Mouse (Mus musculus): ENCODE data around the gene Pdlim7. TPM values are rescaled to one million over a fixed set of nuclear protein-coding genes. Genes with fewer than 3 reads are reported as not detected.

Pdlim7 gene
- polyA plus RNA-seq, 1 experiment from 2014 or later = 152 TPM

DNA sequence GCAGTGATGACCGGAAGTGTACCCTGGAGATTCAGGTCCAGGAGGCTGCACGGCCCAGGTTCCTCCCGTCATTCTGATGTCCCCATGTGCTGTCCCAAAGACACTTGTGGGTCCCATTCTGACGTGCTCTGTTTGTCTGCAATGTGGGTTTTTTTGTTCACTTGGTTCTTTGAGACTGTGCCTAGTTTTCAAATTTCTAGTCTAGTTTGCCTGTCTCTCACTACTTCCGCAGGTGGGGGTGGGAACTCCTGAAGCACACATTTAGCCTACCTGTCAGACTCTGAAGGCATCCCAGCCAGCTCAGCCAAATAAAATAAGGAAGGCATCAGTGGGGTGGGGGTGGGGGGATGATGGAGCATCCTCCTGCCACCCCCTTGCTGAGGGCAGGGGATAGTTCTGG, 65.3 kb downstream of the Pdlim7 start:
- 91% methylated on average over 5 of the region's 5 CpGs for WGBS
- no peak for ATAC-seq (ENCODE audit: low read depth)
- Histone ChIP-seq H3K36me3 (ENCODE audit: control insufficient read depth, insufficient read depth, low read length) (peaks cover 24% of the 10 kb centered on the region), H3K27ac (ENCODE audit: low read length) (no peak overlapping the region), H3K4me3 (ENCODE audit: low read length) (no peak overlapping the region), H3K27me3 (ENCODE audit: control insufficient read depth, insufficient read depth, low read depth, low read length) (no peaks in the 10 kb centered on the region), H3K4me1 (replicated peaks; ENCODE audit: control insufficient read depth, insufficient read depth, low read length) (peaks cover 17% of the 10 kb centered on the region), H3K9me3 (ENCODE audit: control insufficient read depth, low read length) (no peaks in the 10 kb centered on the region), H3K4me2 (ENCODE audit: low read depth, low read length) (no peak overlapping the region), H3K9ac (ENCODE audit: low read length) (no peak overlapping the region)

- ATAC-seq (ENCODE audit: low read depth) = no peak
- H3K27ac ChIP-seq (ENCODE audit: low read length) = no peak overlapping the region
- H3K27me3 ChIP-seq (ENCODE audit: control insufficient read depth, insufficient read depth, low read depth, low read length) = no peaks in the 10 kb centered on the region
- 36% methylated on average over 3 of the region's 3 CpGs for WGBS
- H3K9me3 ChIP-seq (ENCODE audit: control insufficient read depth, low read length) = no peaks in the 10 kb centered on the region
- no peak overlapping the region for H3K4me2 ChIP-seq (ENCODE audit: low read depth, low read length)
- peaks cover 18% of the 10 kb centered on the region for H3K36me3 ChIP-seq (ENCODE audit: control insufficient read depth, insufficient read depth, low read length)
- H3K4me3 ChIP-seq (ENCODE audit: low read length) = no peak overlapping the region
- H3K4me1 ChIP-seq (replicated peaks; ENCODE audit: control insufficient read depth, insufficient read depth, low read length) = peaks cover 17% of the 10 kb centered on the region
- H3K9ac ChIP-seq (ENCODE audit: low read length) = no peak overlapping the region
Observed at GRCm38 (mm10) chr13:55447543-55447943, 65.9 kb downstream of the Pdlim7 start.

DNA sequence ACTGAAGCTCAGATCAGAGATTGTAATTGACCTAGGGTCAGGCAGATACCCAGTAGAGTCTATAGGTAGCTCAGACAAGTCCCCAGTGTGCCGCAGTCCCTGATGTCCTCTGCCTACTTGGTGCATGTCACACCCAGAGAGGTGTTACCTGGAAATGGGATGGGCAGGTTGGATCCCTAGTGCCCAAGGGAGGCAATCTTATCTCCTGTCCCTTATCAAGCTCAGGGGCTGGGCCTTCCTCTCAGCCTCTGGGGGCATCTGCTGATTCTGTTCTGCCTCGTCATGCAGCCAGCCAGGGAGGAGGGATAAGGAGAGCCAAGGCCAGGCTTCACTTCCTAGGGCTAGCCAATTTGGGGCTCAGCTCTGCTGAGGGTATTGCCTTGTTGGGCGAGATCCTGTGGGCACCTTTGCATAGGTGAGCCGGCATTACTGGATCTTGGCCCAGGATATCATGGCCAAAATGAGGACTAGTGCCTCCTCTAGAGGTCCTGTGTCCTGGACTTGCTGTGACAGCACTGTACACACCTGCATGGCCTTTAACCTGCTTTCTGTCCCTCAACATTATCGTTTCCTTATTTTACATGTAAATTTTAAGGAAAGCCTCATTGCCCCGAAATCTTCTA, 66.9 kb downstream of the Pdlim7 start:
- Histone ChIP-seq H3K9ac (ENCODE audit: low read length) (peak overlapping the region; percentile 97), H3K27ac (ENCODE audit: low read length) (no peak overlapping the region), H3K4me2 (ENCODE audit: low read depth, low read length) (peak overlapping the region; percentile 79), H3K27me3 (ENCODE audit: control insufficient read depth, insufficient read depth, low read depth, low read length) (no peaks in the 10 kb centered on the region), H3K4me3 (ENCODE audit: low read length) (peak overlapping the region; percentile 83), H3K9me3 (ENCODE audit: control insufficient read depth, low read length) (no peaks in the 10 kb centered on the region), H3K4me1 (replicated peaks; ENCODE audit: control insufficient read depth, insufficient read depth, low read length) (peaks cover 17% of the 10 kb centered on the region), H3K36me3 (ENCODE audit: control insufficient read depth, insufficient read depth, low read length) (peaks cover 9% of the 10 kb centered on the region; the same call in 1 of the 2 replicates)
- no peak for ATAC-seq (ENCODE audit: low read depth)
- WGBS = 73% methylated on average over 6 of the region's 6 CpGs

Small RNAs within 50 kb of the gene (microRNA-seq; reads per million reads assigned to microRNA genes)
- not detected for gene Mir6943
- 10.1 reads per million, percentile 24 among the genes with 10 or more reads in this experiment for gene Mir6944
- gene Mir6945 = 1.4 reads per million

Other genes starting within 250 kb of the Pdlim7 start
- 466 and 483 TPM in 2 replicates for gene Prelid1, start 193.2 kb downstream of the Pdlim7 start, polyA plus RNA-seq (2015; fragmentation: Nextera tagmentation; extraction: Ambion mirVana)
- 76.9 and 84.3 TPM in 2 replicates for gene Rab24, start 191.7 kb downstream of the Pdlim7 start, polyA plus RNA-seq (2015; fragmentation: Nextera tagmentation; extraction: Ambion mirVana)
- 44.0 and 46.4 TPM in 2 replicates for gene Mxd3, start 183.9 kb downstream of the Pdlim7 start, polyA plus RNA-seq (2015; fragmentation: Nextera tagmentation; extraction: Ambion mirVana)
- 101 and 103 TPM in 2 replicates for gene Lman2, start 150.9 kb downstream of the Pdlim7 start, polyA plus RNA-seq (2015; fragmentation: Nextera tagmentation; extraction: Ambion mirVana)
- 1.4 and 2.1 TPM in 2 replicates for gene Rgs14, start 143.9 kb downstream of the Pdlim7 start, polyA plus RNA-seq (2015; fragmentation: Nextera tagmentation; extraction: Ambion mirVana)
- not detected in 2 replicates for gene Slc34a1, start 115.5 kb downstream of the Pdlim7 start, polyA plus RNA-seq (2015; fragmentation: Nextera tagmentation; extraction: Ambion mirVana)
- not detected in 2 replicates for gene Pfn3, start 98.4 kb downstream of the Pdlim7 start, polyA plus RNA-seq (2015; fragmentation: Nextera tagmentation; extraction: Ambion mirVana)
- gene F12, start 86.9 kb downstream of the Pdlim7 start, polyA plus RNA-seq (2015; fragmentation: Nextera tagmentation; extraction: Ambion mirVana) = 0.23 and 2.7 TPM in 2 replicates
- gene Grk6, start 68.6 kb downstream of the Pdlim7 start, polyA plus RNA-seq (2015; fragmentation: Nextera tagmentation; extraction: Ambion mirVana) = 13.6 and 15.5 TPM in 2 replicates
- gene Prr7, start 49.4 kb downstream of the Pdlim7 start, polyA plus RNA-seq (2015; fragmentation: Nextera tagmentation; extraction: Ambion mirVana) = 0.25 and 0.46 TPM in 2 replicates
- gene Dbn1, start 25.6 kb downstream of the Pdlim7 start, polyA plus RNA-seq (2015; fragmentation: Nextera tagmentation; extraction: Ambion mirVana) = 100 and 115 TPM in 2 replicates
- 3.5 and 3.8 TPM in 2 replicates for gene Dok3, start 15.6 kb upstream of the Pdlim7 start, polyA plus RNA-seq (2015; fragmentation: Nextera tagmentation; extraction: Ambion mirVana)
- gene Ddx41, start 23.0 kb upstream of the Pdlim7 start, polyA plus RNA-seq (2015; fragmentation: Nextera tagmentation; extraction: Ambion mirVana) = 63.5 and 66.1 TPM in 2 replicates
- gene Fam193b, start 57.4 kb upstream of the Pdlim7 start, polyA plus RNA-seq (2015; fragmentation: Nextera tagmentation; extraction: Ambion mirVana) = 34.0 and 36.4 TPM in 2 replicates
- gene Tmed9, start 60.1 kb upstream of the Pdlim7 start, polyA plus RNA-seq (2015; fragmentation: Nextera tagmentation; extraction: Ambion mirVana) = 156 and 180 TPM in 2 replicates
- gene B4galt7, start 86.2 kb upstream of the Pdlim7 start, polyA plus RNA-seq (2015; fragmentation: Nextera tagmentation; extraction: Ambion mirVana) = 22.8 and 25.0 TPM in 2 replicates
- 57.7 and 58.2 TPM in 2 replicates for gene Caml, start 109.3 kb upstream of the Pdlim7 start, polyA plus RNA-seq (2015; fragmentation: Nextera tagmentation; extraction: Ambion mirVana)
- 28.5 and 33.9 TPM in 2 replicates for gene Ddx46, start 121.4 kb upstream of the Pdlim7 start, polyA plus RNA-seq (2015; fragmentation: Nextera tagmentation; extraction: Ambion mirVana)
- 60.2 and 61.1 TPM in 2 replicates for gene B230219D22Rik, start 179.4 kb upstream of the Pdlim7 start, polyA plus RNA-seq (2015; fragmentation: Nextera tagmentation; extraction: Ambion mirVana)
- 90.1 and 95.2 TPM in 2 replicates for gene Txndc15, start 201.0 kb upstream of the Pdlim7 start, polyA plus RNA-seq (2015; fragmentation: Nextera tagmentation; extraction: Ambion mirVana)
- gene Pcbd2, start 213.7 kb upstream of the Pdlim7 start, polyA plus RNA-seq (2015; fragmentation: Nextera tagmentation; extraction: Ambion mirVana) = 61.6 and 66.0 TPM in 2 replicates

Data from lung, embryonic 16.5 days (tissue).